Mouse (Mus musculus) CD4-positive, CD25-positive, alpha-beta regulatory T cell, adult 2 months (primary cell): ENCODE measurements around the gene Hao1.

Experiments
- DNase-seq: peaks from one replicate; pipeline ENCODE4 v3.0.0-alpha.2; 2012; ENCODE audit warnings: low read depth, low spot score

Gene Hao1

GRCm38 (mm10) chr2:134465132-134465531 is 89.0 kb downstream of the Hao1 start:
- DNase-seq, result no peak

- no peak for DNase-seq
Measured at GRCm38 (mm10) chr2:134462321-134462720, 91.8 kb downstream of the Hao1 start.

GRCm38 (mm10) chr2:134460831-134461230 is 93.3 kb downstream of the Hao1 start:
- DNase-seq, result no peak

- DNase-seq, result no peak
Measured at GRCm38 (mm10) chr2:134456065-134456505, 98.1 kb downstream of the Hao1 start.

GRCm38 (mm10) chr2:134452748-134453147 is 101.4 kb downstream of the Hao1 start:
- DNase-seq, result no peak

GRCm38 (mm10) chr2:134450976-134451375 is 103.2 kb downstream of the Hao1 start:
- no peak for DNase-seq
